Mouse (Mus musculus): ENCODE data around the gene Ap1s1.

DNA sequence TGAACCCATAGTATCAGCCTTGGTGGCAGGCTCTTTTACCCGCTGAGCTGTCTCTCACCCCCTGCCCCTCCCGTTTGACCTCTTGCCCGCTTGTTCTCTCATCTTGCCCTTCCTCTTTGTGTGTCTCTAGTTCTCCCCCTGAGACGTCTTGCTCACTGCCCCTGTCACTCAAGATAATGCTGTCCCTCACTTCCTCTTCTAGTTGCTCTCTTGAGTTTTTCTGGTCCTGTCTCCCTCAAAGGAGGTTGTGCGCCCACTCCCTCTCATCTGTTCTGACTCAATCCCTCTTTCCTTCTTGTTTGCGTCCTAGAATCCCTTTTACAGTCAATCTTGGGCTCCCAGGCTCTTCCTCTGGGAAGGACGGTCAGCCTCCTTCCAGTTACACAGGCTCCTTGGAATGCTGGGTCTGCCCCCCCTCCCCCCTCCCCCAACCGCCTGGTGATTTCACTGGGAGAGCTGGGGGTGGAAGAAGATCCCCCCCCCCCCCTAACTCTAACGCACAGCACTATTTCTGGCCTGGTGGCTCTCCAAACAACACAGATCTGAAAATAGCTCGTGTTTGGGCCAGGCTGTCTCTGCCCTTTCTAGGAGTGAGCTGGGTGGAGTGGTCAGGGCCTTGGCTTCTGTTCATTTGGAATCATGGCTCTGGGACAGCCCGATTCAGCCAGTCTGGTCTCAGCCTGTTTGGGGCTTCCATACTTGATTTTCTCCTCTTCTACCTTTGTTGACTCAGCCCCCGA, 30.4 kb upstream of the Ap1s1 start:
- TF ChIP-seq EP300 (IDR thresholded peaks at IDR 0.05; ENCODE audit: low read depth) (no peak), CTCF (IDR thresholded peaks at IDR 0.05; ENCODE audit: low read depth) (no peak)
